Mouse (Mus musculus): ENCODE measurements at regions not wholly inside any gene's neighbourhood (a gene's known extent, or its start where the extent isn't known, plus 50 kb on each side); places are given as distances from the start of the nearest gene placed in this dataset.

DNA sequence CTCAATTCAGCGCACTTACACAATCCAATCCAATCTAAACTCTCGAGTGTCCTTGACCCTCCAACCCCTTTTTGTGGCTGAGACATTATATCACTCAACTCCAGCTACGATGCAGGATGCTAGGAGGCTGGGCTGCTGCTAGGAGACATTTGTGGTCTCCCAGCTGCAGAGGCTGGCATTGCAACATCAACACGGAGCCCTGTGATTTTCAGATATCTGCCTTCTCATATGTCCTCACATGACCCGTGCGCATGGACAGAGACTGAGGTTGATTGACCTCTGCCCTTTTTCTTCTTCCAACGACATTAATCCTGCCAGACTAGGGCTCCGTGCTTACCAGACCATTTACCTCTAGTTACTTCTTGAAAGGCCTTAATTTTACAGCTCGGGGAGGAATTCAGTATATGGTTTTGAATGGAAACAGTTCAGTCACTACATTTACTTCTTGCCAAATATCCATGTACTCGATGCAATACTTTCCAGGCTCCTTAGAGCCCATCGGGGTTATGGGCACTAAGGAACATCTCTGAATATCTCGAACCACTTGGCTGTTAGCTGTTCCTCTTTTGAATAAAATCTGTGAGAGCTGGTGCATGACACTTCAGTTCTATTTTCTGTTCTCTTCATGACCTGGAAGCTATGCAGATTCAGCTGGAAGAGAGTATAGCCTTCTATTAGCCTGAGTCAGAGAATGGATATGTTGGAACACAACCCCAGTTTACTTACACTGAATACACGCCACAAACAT, 52.0 kb upstream of the Tlk1 start:
- TF ChIP-seq CTCF (IDR thresholded peaks at IDR 0.05) = no peak
- TF ChIP-seq EP300 (IDR thresholded peaks at IDR 0.05) = no peak

All from lung, postnatal 0 days (tissue).